Mouse (Mus musculus) G1E (cell line): Measurements from ENCODE around the gene Nepn.

Experiments
- CTCF ChIP-seq: IDR thresholded peaks from 2 replicates; pipeline ENCODE4 v1.5.1; 2012; ENCODE audit warnings: low read depth, low read length, inconsistent platforms, mixed read lengths
- GATA1 ChIP-seq: IDR thresholded peaks from 2 replicates; pipeline ENCODE4 v1.6.1; 2012; ENCODE audit warnings: borderline replicate concordance, low read length, inconsistent platforms, mixed read lengths
- POLR2AphosphoS5 ChIP-seq: IDR thresholded peaks from 2 replicates; pipeline ENCODE4 v1.6.1; 2012; ENCODE audit warnings: low read depth, low read length, inconsistent platforms; ENCODE audit not compliant: insufficient replicate concordance

DNA sequence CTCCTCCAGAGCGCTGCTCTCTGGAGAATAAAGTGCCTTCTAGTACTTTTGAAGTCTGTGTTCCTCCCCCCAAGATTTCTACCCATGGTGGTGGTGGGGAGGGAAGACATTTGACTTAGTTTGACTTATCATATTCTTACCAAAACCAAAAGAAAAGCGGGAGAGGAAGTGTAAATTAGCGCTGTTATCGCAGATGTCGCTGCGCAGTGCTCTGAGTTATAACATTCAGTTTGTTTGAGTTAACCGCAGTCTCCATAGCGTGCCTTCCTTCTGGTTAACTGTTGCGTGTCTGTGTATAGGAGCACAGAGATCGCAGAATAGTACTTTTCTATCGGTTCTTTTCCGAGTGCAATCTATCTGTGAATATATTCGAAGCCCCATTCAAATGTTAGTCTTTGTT, 16.4 kb downstream of the Nepn start:
- no peak for TF ChIP-seq CTCF
- TF ChIP-seq GATA1, result no peak
- no peak for TF ChIP-seq POLR2AphosphoS5
